Mouse (Mus musculus) lung, adult 18-20 months (tissue): ENCODE measurements around the gene Ep400.

Source experiments
- DNase-seq, 2 experiments: peaks; one replicate each; pipeline ENCODE4 v3.0.0; 2022; ENCODE audit warnings: mixed read lengths in 2 of 2

Ep400 gene

DNA sequence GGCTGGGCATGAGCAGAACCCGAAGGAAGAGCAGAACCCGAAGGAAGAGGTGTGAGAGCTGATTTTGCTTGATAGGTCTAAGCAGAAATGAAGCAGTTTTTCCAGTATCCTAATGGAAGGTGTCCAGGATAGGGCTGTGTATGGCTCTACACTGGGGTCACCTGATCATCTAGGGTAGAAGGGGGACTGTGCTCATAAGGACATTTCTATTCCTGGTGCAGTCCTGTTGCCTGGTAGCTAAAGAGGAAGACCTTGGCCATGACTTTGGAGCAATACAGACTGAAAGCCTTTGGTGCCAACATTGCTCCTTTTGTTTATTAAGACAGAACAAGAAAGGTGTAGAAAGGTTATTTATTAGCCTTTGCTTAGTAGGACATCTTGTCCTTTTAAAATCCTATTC is 106.5 kb downstream of the Ep400 start:
- no peak for DNase-seq

DNA sequence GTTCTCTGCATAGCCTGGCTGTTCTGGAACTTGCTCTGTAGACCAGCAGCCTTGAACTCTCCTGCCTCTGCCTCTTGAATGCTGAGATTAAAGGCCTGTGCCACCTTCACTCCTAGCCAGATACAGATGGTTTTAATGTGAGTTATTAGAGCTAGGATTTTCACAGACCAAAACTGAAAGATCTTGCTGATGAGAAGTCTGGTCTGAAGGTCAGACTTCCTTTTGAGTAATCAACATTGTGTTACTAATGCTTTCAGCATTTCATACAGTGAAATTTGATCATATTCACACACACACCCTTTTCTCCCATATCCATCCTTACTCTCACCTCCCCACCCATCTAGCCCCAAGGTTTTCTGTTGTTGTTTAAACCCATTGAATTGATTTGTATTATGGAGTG is 110.8 kb downstream of the Ep400 start:
- DNase-seq: no peak

DNA sequence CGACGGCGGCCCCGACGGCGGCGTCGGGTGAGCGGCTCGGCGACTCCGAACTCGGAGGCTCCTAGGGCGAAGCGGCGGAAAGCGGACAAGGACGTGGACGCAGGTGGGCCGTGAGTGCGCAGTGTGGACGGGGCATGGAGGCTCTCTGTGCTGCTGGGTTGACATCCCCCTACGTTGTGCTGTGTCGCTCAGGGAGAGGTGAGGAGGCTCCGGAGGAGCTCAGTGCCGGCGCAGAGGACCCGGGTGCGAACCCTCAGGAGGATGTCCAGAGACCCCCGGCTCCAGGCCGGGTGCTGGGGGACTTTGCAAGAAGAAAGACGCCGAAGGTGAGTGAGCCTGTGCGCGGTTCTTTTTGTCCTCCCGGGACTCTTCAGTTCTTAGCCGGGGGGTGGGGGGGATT is 116.8 kb downstream of the Ep400 start:
- DNase-seq: peak in 1 of 2 experiments; percentile 18

DNA sequence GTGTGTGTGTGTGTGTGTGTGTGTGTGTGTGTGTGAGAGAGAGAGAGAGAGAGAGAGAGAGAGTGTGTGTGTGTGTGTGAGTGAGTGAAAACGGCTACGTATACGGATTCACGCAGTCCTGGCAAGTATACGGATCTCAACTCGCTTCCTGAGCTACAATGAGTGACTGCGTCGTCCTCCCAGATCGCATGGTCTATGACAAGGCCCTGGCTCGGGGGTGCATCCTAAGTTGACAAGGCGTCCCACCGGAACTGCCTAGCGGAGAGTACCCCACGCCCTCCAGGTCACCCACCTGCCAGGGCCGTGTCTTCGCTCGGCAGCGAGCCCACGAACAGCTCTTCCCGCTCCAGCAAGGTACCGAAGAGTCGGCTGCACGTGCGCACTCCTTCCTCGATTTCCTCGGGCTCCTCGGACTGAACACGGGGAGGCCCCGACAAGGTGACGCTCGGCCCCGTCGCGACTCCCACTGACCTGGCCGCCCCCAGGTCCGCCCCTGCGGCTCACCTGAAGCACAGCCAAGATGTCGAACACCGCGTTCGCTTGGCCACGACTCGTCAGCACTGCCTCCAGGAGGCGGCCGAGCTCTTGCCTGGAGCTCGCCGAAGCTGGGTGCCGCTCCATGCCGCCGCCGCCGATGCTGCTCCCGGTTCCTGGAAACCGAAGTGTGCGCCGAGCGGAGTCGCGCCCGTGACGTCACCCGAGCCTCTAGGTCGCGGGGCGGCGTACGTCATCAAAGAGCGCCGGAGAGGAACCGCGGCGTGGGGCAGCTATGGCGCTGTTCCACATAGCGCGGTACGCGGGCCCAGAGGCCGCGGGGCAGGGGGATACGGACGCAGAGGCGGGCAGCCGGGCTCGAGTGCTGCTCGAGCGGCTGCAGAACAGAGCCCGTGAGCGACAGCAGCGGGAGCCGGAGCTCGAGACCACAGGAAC is 117.5 kb downstream of the Ep400 start, which contains the start of the genes Noc4l and Ddx51:
Gene Noc4l (minus strand): TSS at position 699 of the 930 bp plus-strand sequence.
Gene Ddx51 (plus strand): TSS at position 733 of the 930 bp plus-strand sequence.
- DNase-seq: peak; percentile 93

DNA sequence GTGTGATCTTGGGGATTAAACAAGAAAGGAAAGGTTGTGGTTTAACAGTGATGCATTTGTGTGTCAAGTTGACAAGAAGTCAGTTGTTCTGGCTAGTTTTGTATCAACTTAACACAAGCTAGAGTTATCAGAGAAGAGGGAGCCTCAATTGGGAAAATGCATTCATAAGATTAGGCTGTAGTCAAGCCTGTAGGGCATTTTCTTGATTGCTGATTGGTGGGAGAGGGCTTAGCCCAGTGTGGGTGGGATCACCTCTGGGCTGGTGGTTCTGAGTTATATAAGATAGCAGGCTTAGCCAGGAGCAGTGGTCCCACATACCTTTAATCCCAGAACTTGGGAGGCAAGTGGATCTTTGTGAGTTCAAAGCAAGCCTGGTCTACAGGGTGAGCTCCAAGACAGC is 124.1 kb downstream of the Ep400 start:
- no peak for DNase-seq

DNA sequence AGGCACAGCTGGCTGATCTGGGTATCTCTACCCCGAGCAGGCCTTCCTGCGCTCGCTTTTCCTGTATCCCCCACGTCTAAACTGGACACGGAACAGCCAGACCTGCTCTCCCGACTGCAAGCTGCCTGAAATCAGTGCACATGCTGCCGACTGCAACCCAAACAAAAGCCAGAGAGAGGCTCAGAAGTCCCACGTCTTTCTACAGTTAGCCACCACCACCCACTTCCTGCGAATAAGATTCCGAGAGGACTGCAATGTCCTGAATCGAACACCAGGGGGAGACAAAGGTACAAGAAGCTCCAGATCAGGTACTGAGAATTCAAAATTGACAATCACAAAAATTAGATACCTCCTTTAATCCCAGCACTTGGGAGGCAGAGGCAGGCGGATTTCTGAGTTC is 131.1 kb downstream of the Ep400 start:
- DNase-seq: peak; percentile 63 to 73

DNA sequence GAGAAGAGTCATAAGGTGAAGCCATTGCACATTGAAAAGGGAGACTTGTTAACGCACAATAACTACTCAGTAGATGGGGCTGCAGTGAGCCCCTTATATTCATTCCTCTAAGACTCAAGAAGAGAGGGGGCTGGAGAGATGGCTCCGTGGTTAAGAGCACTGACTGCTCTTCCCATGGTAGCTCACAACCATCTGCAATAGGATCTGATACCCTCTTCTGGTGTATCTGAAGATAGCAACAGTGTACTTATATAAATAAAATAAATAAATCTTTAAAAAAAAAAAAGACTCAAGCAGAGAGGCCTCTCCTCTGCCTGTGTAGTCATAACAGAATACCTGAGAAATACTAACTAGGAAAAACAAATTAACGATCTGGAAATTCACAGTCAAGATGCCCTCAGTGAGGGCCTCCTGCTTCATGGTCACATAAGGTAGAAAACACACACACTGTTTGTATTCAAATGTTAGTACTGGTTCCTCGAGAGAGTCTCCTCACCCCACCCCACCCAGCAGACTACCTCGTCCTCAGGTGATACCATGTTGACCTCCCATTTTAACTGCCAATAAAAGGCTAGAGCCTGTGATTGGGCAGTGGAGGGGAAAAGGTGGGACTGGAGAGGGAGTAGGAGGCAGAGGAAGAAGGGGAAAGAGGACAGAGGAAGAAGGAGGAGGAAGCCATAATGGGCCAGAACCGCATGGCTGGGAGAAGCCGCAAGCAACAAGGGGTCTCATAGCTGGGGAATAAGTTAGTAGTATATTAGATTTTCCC is 132.0 kb downstream of the Ep400 start:
- no peak for DNase-seq

DNA sequence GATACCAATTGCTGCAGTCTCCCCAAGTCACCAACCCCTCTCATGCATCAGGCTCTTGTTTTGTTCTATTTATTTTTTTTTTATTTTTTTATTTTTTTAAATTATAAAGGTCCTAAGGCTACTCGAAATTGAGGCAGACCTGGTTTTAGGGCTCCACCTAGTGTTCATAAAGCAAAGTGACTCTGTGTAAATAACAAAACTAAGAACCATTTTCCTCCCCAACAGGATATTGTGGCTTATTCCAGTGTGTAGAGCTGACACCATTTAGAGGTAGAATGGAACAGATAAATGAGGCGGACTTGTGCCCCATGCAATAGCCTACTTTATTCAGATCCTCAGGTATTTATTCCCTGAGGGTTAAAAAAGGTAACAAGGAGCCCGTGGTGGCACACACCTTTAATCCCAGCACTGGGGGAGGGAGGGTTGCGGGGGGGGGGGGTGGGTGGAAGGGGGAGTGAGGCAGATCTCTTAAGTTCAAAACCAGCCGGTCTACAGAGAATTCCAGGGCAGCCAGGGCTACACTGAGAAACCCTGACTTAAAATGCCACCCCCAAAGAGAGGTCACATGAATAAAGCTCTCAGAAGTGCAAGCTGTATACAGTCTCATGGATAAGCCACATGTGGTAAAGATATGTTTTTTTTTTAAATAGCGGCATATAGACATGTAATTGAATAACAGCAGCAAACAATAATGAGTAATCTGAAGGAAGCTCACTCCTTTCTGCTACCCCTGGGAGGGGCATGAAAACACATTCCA is 134.4 kb downstream of the Ep400 start:
- no peak for DNase-seq

DNA sequence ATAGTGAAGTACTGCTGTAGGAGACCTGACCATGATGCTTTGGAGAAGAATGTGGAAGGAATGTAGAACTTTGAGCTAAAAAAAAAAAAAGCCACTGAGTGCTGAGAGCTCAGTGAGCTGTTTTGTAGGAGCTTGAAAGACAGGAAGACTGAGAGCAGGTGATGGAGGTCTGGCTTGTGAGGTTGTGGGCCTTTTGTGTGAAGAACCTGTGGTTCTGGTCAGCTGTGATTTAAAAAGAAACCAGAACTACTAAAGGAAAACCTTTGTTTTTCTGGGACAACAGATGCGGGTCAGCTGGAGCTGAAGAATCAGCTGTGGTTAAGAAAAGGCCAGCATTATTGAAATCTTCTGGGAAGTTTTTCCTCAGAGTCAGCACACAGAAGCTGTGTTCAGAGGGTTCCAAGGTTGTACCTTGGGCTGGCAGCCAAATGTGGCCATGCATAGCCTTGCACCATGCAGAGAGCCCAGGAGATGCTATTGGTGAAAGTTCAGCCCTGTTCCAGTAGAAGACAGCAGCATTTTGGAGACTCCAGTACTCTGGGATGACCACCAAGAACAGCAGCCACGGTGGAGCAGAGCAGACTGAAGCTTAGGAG is 140.9 kb downstream of the Ep400 start:
- DNase-seq: no peak

DNA sequence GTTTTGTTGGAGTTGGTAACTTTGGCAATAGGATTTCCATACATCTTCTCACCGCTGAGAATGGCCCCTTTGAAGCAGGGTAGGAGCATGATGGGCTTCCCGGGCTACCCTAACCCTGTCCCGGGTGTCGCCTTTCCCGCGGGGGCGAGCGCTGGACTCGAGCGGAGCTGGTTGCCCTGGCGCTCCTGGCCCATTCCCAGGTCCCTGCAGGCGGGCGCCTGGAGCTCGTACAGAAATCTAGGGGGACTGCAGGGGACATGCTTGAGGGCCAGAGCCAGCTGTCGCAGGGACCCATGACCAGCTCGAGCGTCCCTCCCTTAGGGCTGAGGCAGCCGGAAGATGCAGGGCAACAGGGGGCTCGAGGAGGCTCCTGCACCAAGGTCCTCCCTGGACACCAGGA is 142.4 kb downstream of the Ep400 start:
- DNase-seq: no peak

DNA sequence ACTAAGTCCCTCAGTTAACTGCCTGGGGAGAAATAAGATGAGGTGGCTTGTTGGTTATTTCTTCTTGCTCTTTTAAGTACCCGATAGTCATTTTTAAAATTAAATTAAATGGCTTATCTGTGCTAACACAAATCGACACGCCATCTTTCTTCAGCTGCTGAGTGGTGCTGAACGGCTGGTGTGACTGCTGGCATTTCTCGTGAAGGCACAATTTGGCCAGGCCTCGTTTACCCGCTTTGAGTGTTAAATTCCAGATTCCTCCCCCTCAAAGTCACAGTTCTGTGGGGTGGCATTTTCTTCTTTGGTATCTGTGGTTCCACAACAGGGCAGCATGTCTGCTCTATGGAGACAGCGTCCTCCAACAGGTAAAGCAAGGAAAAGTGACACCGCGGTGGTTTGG is 143.2 kb downstream of the Ep400 start:
- no peak for DNase-seq

DNA sequence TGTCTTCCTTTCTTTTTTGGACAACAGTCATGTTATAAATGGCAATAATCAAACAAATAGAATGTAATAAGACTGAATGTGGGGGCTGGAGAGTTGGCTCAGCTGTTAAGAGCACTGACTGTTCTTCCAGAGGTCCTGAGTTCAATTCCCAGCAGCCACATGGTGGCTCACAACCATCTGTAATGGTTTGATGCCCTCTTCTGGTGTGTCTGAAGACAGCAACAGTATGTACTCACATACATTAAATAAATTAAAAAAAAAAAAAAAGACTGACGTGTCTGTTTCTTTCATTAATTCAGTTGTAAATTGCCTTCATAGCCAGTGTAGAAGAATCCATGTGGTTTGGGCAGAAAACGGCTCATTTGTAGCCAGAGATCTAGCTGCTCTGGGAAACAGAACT is 146.2 kb downstream of the Ep400 start:
- DNase-seq: no peak

DNA sequence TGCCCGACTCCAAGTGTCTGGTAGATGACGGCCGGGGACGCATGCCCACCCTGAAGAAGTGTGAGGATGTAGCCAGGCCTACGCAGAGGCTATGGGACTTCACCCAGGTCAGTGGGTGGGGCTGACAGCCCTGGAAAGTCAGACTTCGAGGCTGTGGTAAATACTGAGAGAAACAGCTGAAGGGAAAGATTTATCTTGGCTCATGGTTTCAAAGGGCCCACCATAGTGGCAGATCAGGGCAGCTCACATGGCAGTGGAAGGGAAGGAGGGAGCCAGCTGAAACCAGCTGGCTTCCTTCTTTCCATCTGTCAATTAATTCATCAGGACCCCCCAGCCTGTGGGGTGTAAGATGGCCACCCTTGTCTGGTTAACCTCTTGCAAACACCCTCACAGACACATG is 151.3 kb downstream of the Ep400 start:
- no peak for DNase-seq
